Mouse (Mus musculus) CH12.LX (cell line): ENCODE results near the gene Mns1.

ENCODE experiments used
- CHD2 ChIP-seq: IDR thresholded peaks from 2 replicates; pipeline ENCODE4 v1.6.1; 2011; ENCODE audit warnings: low read length, improper control_type of control experiment
- CTCF ChIP-seq, 2 experiments: IDR thresholded peaks in 1 of 2; conservative IDR thresholded peaks in 1 of 2; 2 replicates each; pipeline ENCODE4 v1.5.1; 2011 to 2012; ENCODE audit warnings: low read depth in 2 of 2, low read length in 2 of 2, improper control_type of control experiment in 1 of 2, inconsistent platforms in 1 of 2, mild to moderate bottlenecking in 1 of 2, moderate library complexity in 1 of 2
- E2F4 ChIP-seq: IDR thresholded peaks from 2 replicates; pipeline ENCODE4 v1.6.1; 2011; ENCODE audit warnings: low read depth, low read length, improper control_type of control experiment; ENCODE audit not compliant: insufficient replicate concordance
- EP300 ChIP-seq: IDR thresholded peaks from 2 replicates; pipeline ENCODE4 v1.6.1; 2011; ENCODE audit warnings: low read length, improper control_type of control experiment
- GABPA ChIP-seq: IDR thresholded peaks from 2 replicates; pipeline ENCODE4 v1.6.1; 2012; ENCODE audit warnings: low read depth, low read length, improper control_type of control experiment, inconsistent platforms; ENCODE audit not compliant: insufficient replicate concordance
- IRF4 ChIP-seq: IDR thresholded peaks from 2 replicates; pipeline ENCODE4 v1.6.1; 2014; ENCODE audit warnings: low read depth, mild to moderate bottlenecking, inconsistent platforms, low read length, improper control_type of control experiment
- MAX ChIP-seq: IDR thresholded peaks from 2 replicates; pipeline ENCODE4 v1.6.1; 2011; ENCODE audit warnings: low read length, improper control_type of control experiment
- NELFE ChIP-seq: IDR thresholded peaks from 2 replicates; pipeline ENCODE4 v1.6.1; 2011; ENCODE audit warnings: low read depth, low read length, improper control_type of control experiment
- POLR2A ChIP-seq: IDR thresholded peaks from 2 replicates; pipeline ENCODE4 v1.6.1; 2011; ENCODE audit warnings: low read depth, mild to moderate bottlenecking, improper control_type of control experiment, low read length
- RAD21 ChIP-seq: IDR thresholded peaks from 2 replicates; pipeline ENCODE4 v1.6.1; 2011; ENCODE audit warnings: low read depth, mild to moderate bottlenecking, low read length, improper control_type of control experiment, moderate library complexity
- USF2 ChIP-seq: conservative IDR thresholded peaks from 2 replicates; pipeline ENCODE4 v1.6.1; 2011; ENCODE audit warnings: low read depth, low read length, improper control_type of control experiment
- ZC3H11A ChIP-seq: IDR thresholded peaks from 2 replicates; pipeline ENCODE4 v1.6.1; 2012; ENCODE audit warnings: low read depth, mild to moderate bottlenecking, inconsistent platforms, low read length, improper control_type of control experiment

- no peak for TF ChIP-seq RAD21
- no peak for TF ChIP-seq GABPA
- no peak for TF ChIP-seq POLR2A
- no peak for TF ChIP-seq ZC3H11A
- TF ChIP-seq CTCF (conservative IDR thresholded peaks at IDR 0.05 in 1 of 2, IDR thresholded peaks at IDR 0.05 in 1 of 2; ENCODE audit: low read depth in 2 of 2, low read length in 2 of 2): no peak
- TF ChIP-seq USF2: no peak
- TF ChIP-seq NELFE: no peak
- no peak for TF ChIP-seq IRF4
- TF ChIP-seq MAX: no peak
- TF ChIP-seq EP300: no peak
- TF ChIP-seq CHD2: no peak
- TF ChIP-seq E2F4: no peak
Observed at GRCm38 (mm10) chr9:72388934-72389333, 48.9 kb upstream of the Mns1 start.
